Mouse (Mus musculus) ES-E14 (cell line): ENCODE data around the gene Sestd1. TPM values are rescaled to one million over a fixed set of nuclear protein-coding genes. Genes with fewer than 3 reads are reported as not detected.

Experiments
- DNase-seq: peaks from one replicate; pipeline ENCODE4 v3.0.0-alpha.2; 2013; ENCODE audit warnings: low read depth, low spot score
- H3K27ac ChIP-seq: 2 replicates; pipeline ENCODE4 v1.5.1; 2012; ENCODE audit warnings: low read depth, mild to moderate bottlenecking, low read length, moderate library complexity, mixed read lengths; ENCODE audit not compliant: poor library complexity, insufficient read depth, severe bottlenecking
- H3K36me3 ChIP-seq: 2 replicates; pipeline ENCODE4 v1.6.1; 2012; ENCODE audit warnings: mild to moderate bottlenecking, low read length, moderate library complexity, mixed read lengths; ENCODE audit not compliant: control insufficient read depth, poor library complexity, insufficient read depth, severe bottlenecking
- H3K4me1 ChIP-seq, 2 experiments: fragments of 150-350 bp in 1 of 2; sonication (generic) in 1 of 2; 2 replicates each; pipeline ENCODE4 v1.6.1; 2012; ENCODE audit warnings: low read length in 2 of 2, mild to moderate bottlenecking in 1 of 2, mixed read lengths in 1 of 2; ENCODE audit not compliant: control insufficient read depth in 2 of 2, insufficient read depth in 2 of 2, poor library complexity in 1 of 2
- H3K4me3 ChIP-seq, 2 experiments: fragments of 150-350 bp in 1 of 2; sonication (generic) in 1 of 2; 2 replicates each; pipeline ENCODE4 v1.5.1; 2012; ENCODE audit warnings: low read length in 2 of 2, low read depth in 1 of 2, mild to moderate bottlenecking in 1 of 2, mixed read lengths in 1 of 2; ENCODE audit not compliant: insufficient read depth in 1 of 2, poor library complexity in 1 of 2, severe bottlenecking in 1 of 2
- H3K9ac ChIP-seq: 2 replicates; pipeline ENCODE4 v1.6.1; 2012; ENCODE audit warnings: low read depth, mild to moderate bottlenecking, low read length, mixed read lengths; ENCODE audit not compliant: poor library complexity, insufficient read depth, severe bottlenecking
- H3K9me3 ChIP-seq: fragments of 150-350 bp; sonication (generic); 2 replicates; pipeline ENCODE4 v1.6.1; 2012; ENCODE audit warnings: low read depth, mild to moderate bottlenecking, low read length; ENCODE audit not compliant: control insufficient read depth, insufficient read depth
- CHD2 ChIP-seq: IDR thresholded peaks from 2 replicates; pipeline ENCODE4 v1.6.1; 2014; ENCODE audit warnings: mild to moderate bottlenecking, low read depth, low read length, inconsistent platforms
- HCFC1 ChIP-seq: IDR thresholded peaks from 2 replicates; pipeline ENCODE4 v1.6.1; 2012; ENCODE audit warnings: low read length, inconsistent platforms, borderline replicate concordance; ENCODE audit not compliant: insufficient read depth
- MAFK ChIP-seq: IDR thresholded peaks from 2 replicates; pipeline ENCODE4 v1.6.1; 2014; ENCODE audit warnings: mild to moderate bottlenecking, low read depth, low read length, inconsistent platforms; ENCODE audit not compliant: insufficient read depth
- ZC3H11A ChIP-seq: IDR thresholded peaks from 2 replicates; pipeline ENCODE4 v1.6.1; 2012; ENCODE audit warnings: low read depth, mild to moderate bottlenecking, inconsistent platforms, low read length, borderline replicate concordance
- ZNF384 ChIP-seq: IDR thresholded peaks from 2 replicates; pipeline ENCODE4 v1.6.1; 2012; ENCODE audit warnings: low read depth, low read length, inconsistent platforms
- in situ Hi-C, 2 experiments: fragments of 600-800 bp; cut with MboI; formaldehyde crosslinking; loops; one replicate each; pipeline ENCODE4 v1.15.1; 2025; ENCODE audit warnings: low sequenced_read_pairs in 2 of 2, inconsistent platforms in 1 of 2; ENCODE audit not compliant: unreplicated experiment in 2 of 2
- total RNA-seq: library from RNA; depleted of rRNA; stranded (reverse); fragments of 300-350 nt; gene quantifications from 2 replicates; pipeline ENCODE4 v1.2.3, GENCODE M21; 2012

The Sestd1 gene
- total RNA-seq, 1 experiment, result 11.4 TPM

- H3K4me3 ChIP-seq, result no peak overlapping the region
- H3K36me3 ChIP-seq, result no peaks in the 10 kb centered on the region
- no peak for DNase-seq
- no peaks in the 10 kb centered on the region for H3K9me3 ChIP-seq
- H3K9ac ChIP-seq, result no peak overlapping the region
- peaks cover 7 to 20% of the 10 kb centered on the region in 2 experiments for H3K4me1 ChIP-seq
- TF ChIP-seq ZC3H11A (no peak), MAFK (no peak), HCFC1 (no peak), CHD2 (no peak), ZNF384 (no peak)
- in situ Hi-C loops, result no loop called here
- peak overlapping the region; percentile 7 for H3K27ac ChIP-seq
These were observed 24.1 kb upstream of the Sestd1 start for GRCm38 (mm10) chr2:77304494-77304893.

- TF ChIP-seq ZC3H11A (no peak), CHD2 (no peak), HCFC1 (no peak), MAFK (no peak), ZNF384 (no peak)
- in situ Hi-C loops, result no loop called here
- Histone ChIP-seq H3K9me3 (no peaks in the 10 kb centered on the region), H3K4me3 (no peak overlapping the region), H3K4me1 (peaks cover 7 to 16% of the 10 kb centered on the region in 2 experiments), H3K27ac (peak overlapping the region; percentile 58), H3K36me3 (no peaks in the 10 kb centered on the region), H3K9ac (no peak overlapping the region)
- no peak for DNase-seq
These were observed 23.3 kb upstream of the Sestd1 start for GRCm38 (mm10) chr2:77303716-77304115.

GRCm38 (mm10) chr2:77302655-77303348 is 22.4 kb upstream of the Sestd1 start:
- TF ChIP-seq ZNF384 (no peak), HCFC1 (no peak)
- no peak overlapping the region; a peak in 1 of 4 replicates for H3K4me3 ChIP-seq
- no peaks in the 10 kb centered on the region for H3K36me3 ChIP-seq
- no peak for DNase-seq
- in situ Hi-C loops, result no loop called here
- peaks cover 7 to 13% of the 10 kb centered on the region in 2 experiments for H3K4me1 ChIP-seq
- peak overlapping the region; percentile 47 for H3K9ac ChIP-seq
- peak overlapping the region; percentile 90 for H3K27ac ChIP-seq
- H3K9me3 ChIP-seq, result no peaks in the 10 kb centered on the region

- H3K4me3 ChIP-seq, result no peak overlapping the region
- H3K36me3 ChIP-seq, result no peaks in the 10 kb centered on the region
- in situ Hi-C loops, result no loop called here
- peaks cover 7 to 13% of the 10 kb centered on the region in 2 experiments for H3K4me1 ChIP-seq
- H3K9me3 ChIP-seq, result no peaks in the 10 kb centered on the region
- H3K9ac ChIP-seq, result no peak overlapping the region
- TF ChIP-seq ZNF384 (no peak), CHD2 (no peak), ZC3H11A (no peak), HCFC1 (no peak), MAFK (no peak)
- no peak for DNase-seq
- H3K27ac ChIP-seq, result no peak overlapping the region
These were observed 21.4 kb upstream of the Sestd1 start for GRCm38 (mm10) chr2:77301687-77302389.
